Mouse (Mus musculus) forebrain, embryonic 12.5 days (tissue): Measurements from ENCODE around the gene Sema6c. TPM values are rescaled to one million over a fixed set of nuclear protein-coding genes. Genes with fewer than 3 reads are reported as not detected.
"Not testable (repeated sequence)": the region's sequence is repeated elsewhere in the genome, so short reads cannot be mapped to it uniquely, and the experiment has no call there.

ENCODE experiments used
- ATAC-seq: fragments of 200-750 bp; cut with Nextera tagmentation; 2 replicates; pipeline ENCODE4 v1.8.0; 2017; ENCODE audit warnings: moderate TSS enrichment; ENCODE audit not compliant: low FRiP score
- H3K27ac ChIP-seq: fragments of 300-500 bp; sonication (generic); 2 replicates; pipeline ENCODE4 v1.5.1; 2016; ENCODE audit warnings: mild to moderate bottlenecking
- H3K27me3 ChIP-seq: fragments of 300-500 bp; sonication (generic); 2 replicates; pipeline ENCODE4 v1.6.1; 2016; ENCODE audit warnings: mild to moderate bottlenecking
- H3K36me3 ChIP-seq: fragments of 300-500 bp; sonication (generic); replicated peaks from 2 replicates; pipeline ENCODE4 v1.6.1; 2016; ENCODE audit warnings: mild to moderate bottlenecking
- H3K4me1 ChIP-seq: fragments of 300-500 bp; sonication (generic); 2 replicates; pipeline ENCODE4 v1.6.1; 2016
- H3K4me2 ChIP-seq: fragments of 300-500 bp; sonication (generic); 2 replicates; pipeline ENCODE4 v1.6.1; 2016; ENCODE audit warnings: mild to moderate bottlenecking, moderate library complexity
- H3K4me3 ChIP-seq: fragments of 300-500 bp; sonication (generic); replicated peaks from 2 replicates; pipeline ENCODE4 v1.5.1; 2016; ENCODE audit warnings: mild to moderate bottlenecking
- H3K9ac ChIP-seq: fragments of 300-500 bp; sonication (generic); 2 replicates; pipeline ENCODE4 v1.6.1; 2016; ENCODE audit warnings: mild to moderate bottlenecking
- H3K9me3 ChIP-seq: fragments of 300-500 bp; sonication (generic); 2 replicates; pipeline ENCODE4 v1.6.1; 2016
- WGBS: fragments of 180-500 bp; shearing (Covaris S2); methylation state at CpG from one replicate; pipeline ENCODE4 v1.1.7; 2016; 5-methylcytosine and 5-hydroxymethylcytosine counted together
- polyA plus RNA-seq: library from polyadenylated mRNA; unstranded; fragments of >200 nt; fragmentation: Nextera tagmentation; extraction: Ambion mirVana; gene quantifications from 2 replicates; pipeline ENCODE4 v1.2.1, GENCODE M21; 2016

The Sema6c gene
- polyA plus RNA-seq, 1 experiment from 2014 or later: 31.2 TPM

DNA sequence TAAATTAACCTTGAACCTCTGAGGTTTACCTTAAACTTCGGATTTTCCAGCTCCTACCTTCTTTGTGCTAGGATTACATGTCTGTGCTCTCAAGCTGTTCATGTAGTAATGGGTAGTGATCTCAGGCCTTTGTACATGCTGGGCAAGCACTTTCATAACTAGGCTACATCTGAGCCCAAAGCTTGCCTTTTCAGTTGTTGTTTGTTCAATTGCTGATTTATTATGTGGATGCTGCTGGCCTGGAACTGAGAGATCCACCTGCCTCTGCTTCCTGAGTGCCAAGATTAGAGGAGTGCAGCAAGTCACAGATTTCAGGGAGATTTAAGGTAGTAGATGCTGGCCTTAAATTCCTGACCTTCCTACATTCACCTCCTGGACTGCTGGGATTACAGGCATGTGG, 38.8 kb downstream of the Sema6c start:
- Histone ChIP-seq H3K4me2 (no peak overlapping the region), H3K36me3 (peaks cover 95% of the 10 kb centered on the region), H3K27ac (no peak overlapping the region), H3K27me3 (no peaks in the 10 kb centered on the region), H3K4me3 (no peak overlapping the region), H3K9me3 (no peaks in the 10 kb centered on the region), H3K9ac (no peak overlapping the region), H3K4me1 (no peaks in the 10 kb centered on the region)
- ATAC-seq: no peak
- 75% methylated on average over 1 of the region's 1 CpGs for WGBS

DNA sequence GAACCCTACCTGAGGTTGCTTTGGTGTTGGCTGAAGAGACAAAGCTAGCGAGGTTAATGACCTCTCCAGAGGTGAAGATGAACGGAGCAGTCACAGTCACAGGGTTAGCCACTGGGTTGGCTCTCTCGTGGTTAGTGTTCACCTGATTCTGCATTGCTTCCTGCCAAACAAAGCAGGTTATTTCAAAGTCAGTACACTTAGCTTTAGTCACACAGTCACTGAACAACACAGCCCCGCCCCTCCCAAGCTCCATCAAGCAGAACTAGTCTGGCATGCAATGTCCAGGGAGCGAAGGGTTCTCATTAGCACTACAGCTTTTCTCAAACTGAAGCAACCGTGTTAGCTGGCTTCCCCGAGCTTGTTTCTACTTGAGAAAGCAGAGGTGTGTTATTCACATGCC, 39.9 kb downstream of the Sema6c start:
- Histone ChIP-seq H3K27ac (no peak overlapping the region), H3K9ac (no peak overlapping the region), H3K4me1 (no peaks in the 10 kb centered on the region), H3K4me2 (no peak overlapping the region), H3K4me3 (no peak overlapping the region), H3K27me3 (no peaks in the 10 kb centered on the region), H3K9me3 (no peaks in the 10 kb centered on the region), H3K36me3 (peaks cover 97% of the 10 kb centered on the region)
- 83% methylated on average over 7 of the region's 7 CpGs for WGBS
- ATAC-seq: no peak

DNA sequence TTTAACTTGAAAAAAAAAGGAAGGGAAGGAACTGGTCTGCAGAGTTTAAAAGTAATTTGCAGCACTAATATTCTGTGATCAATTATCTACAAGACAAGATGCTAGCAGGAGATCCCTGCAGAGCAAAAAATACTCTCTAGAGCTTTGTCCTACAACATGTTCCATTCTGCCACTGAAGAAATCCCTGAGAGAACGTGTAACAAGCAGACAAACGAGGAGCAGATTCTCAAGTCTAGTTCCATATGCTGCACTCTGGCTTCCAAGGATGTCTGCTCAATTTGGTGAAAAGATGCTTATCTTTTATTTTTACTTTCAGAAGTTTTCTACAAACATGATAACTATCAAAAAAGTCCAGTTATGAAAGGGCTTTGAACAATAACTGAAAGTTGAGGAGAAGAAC, 40.3 kb downstream of the Sema6c start:
- no peak for ATAC-seq
- peaks cover 97% of the 10 kb centered on the region for H3K36me3 ChIP-seq
- H3K27me3 ChIP-seq: no peaks in the 10 kb centered on the region
- H3K27ac ChIP-seq: no peak overlapping the region
- H3K9ac ChIP-seq: no peak overlapping the region
- H3K9me3 ChIP-seq: no peaks in the 10 kb centered on the region
- H3K4me3 ChIP-seq: no peak overlapping the region
- no peaks in the 10 kb centered on the region for H3K4me1 ChIP-seq
- WGBS: 77% methylated on average over 2 of the region's 2 CpGs
- no peak overlapping the region for H3K4me2 ChIP-seq

DNA sequence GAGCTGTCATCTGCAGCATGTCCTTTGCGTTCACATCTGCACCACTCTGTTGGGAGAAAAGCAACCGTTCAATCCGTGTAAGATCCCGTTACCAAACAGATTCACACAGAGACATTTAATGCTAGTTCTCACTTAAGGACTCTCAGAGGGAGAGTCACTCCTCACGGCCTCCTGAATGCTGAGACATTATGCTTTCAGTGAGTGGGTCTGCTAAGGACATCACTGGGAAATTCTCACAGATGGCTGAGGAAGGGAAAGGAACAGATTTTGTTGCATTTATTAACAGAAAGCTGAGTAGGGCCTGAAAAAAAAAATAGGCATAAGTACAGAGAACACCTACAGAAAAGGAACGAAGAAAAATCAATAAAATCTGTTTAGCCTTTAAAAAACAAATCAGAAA, 43.6 kb downstream of the Sema6c start:
- H3K9me3 ChIP-seq: no peaks in the 10 kb centered on the region
- 91% methylated on average over 6 of the region's 6 CpGs for WGBS
- no peak overlapping the region for H3K4me3 ChIP-seq
- no peak overlapping the region for H3K27ac ChIP-seq
- peaks cover 86% of the 10 kb centered on the region for H3K36me3 ChIP-seq
- no peak overlapping the region for H3K4me2 ChIP-seq
- H3K27me3 ChIP-seq: no peaks in the 10 kb centered on the region
- H3K9ac ChIP-seq: no peak overlapping the region
- no peaks in the 10 kb centered on the region for H3K4me1 ChIP-seq
- no peak for ATAC-seq

DNA sequence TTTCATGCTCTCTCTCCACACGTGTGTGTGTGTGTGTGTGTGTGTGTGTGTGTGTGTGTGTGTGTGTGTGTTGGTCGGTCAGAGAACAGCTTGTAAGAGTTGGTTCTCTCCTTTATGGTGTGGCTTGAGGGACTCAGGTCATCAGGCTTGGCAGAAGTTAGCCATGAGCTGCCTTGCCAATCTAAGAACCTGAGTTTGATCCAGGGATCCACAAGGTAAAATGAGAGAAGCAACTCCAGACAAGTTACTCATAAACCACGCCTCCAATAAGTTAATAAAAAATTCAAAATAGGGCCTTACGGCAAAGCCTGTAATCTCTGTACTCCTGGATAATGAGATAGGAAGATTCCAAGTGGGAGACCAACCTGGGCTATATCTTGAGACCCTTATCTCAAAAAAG, 48.0 kb downstream of the Sema6c start:
- no peak for ATAC-seq
- peaks cover 53% of the 10 kb centered on the region for H3K36me3 ChIP-seq
- no peak overlapping the region for H3K27ac ChIP-seq
- no peak overlapping the region for H3K4me3 ChIP-seq
- H3K9ac ChIP-seq: no peak overlapping the region
- no peaks in the 10 kb centered on the region for H3K4me1 ChIP-seq
- 90% methylated on average over 3 of the region's 4 CpGs for WGBS
- H3K27me3 ChIP-seq: no peaks in the 10 kb centered on the region
- no peaks in the 10 kb centered on the region for H3K9me3 ChIP-seq
- H3K4me2 ChIP-seq: no peak overlapping the region

DNA sequence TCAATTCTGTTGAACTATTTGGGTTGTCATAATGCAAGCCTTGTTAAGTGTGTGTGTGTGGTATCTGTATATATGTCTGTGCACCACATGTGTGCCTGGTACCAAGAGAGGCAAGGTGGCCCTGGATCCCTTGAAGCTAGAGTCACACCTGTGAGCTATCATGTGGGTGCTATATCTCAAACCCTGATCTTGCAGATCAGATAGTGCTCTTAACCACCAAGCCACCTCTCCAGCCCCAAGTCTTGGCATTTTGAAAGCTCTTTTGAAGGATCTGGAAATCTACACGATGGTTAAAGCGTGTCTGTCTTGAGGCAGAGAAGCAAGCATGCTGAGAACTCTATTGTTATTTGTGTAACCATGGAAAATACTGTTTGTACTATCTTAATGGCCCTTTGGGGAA, 50.3 kb downstream of the Sema6c start:
- Histone ChIP-seq H3K27me3 (no peaks in the 10 kb centered on the region), H3K4me1 (no peaks in the 10 kb centered on the region), H3K9me3 (no peaks in the 10 kb centered on the region), H3K36me3 (peaks cover 46% of the 10 kb centered on the region), H3K9ac (no peak overlapping the region), H3K27ac (no peak overlapping the region), H3K4me2 (no peak overlapping the region), H3K4me3 (no peak overlapping the region)
- 67% methylated on average over 2 of the region's 2 CpGs for WGBS
- no peak for ATAC-seq

DNA sequence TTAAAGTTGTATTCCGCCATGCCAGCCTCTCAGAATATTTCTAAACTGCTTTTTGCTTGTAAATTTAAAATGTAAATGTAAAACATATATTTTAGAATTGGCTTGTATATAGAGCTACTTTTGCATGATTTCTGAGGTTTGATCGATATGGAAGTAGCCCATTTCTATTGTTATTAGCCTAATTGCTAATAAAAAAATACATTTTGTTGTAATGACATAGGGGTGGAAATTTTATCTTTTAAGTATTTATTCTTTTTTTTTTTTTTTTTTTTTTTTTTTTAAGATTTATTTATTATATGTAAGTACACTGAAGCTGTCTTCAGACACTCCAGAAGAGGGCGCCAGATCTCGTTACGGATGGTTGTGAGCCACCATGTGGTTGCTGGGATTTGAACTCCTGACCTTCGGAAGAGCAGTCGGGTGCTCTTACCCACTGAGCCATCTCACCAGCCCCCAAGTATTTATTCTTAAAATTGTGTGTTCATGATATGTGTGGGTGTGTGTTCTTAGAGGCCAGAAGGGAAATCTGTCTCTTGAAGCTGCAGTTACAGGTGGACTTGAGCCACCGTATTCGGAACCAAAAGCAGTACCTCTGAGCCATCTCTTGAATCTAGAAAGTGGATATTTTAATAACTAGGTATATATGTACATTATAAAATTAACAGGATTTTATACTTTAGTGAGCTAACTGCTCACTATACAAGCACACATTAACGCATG, 52.8 kb downstream of the Sema6c start:
- not testable (repeated sequence) for H3K4me3 ChIP-seq, H3K9me3 ChIP-seq, H3K27me3 ChIP-seq, ATAC-seq, H3K4me2 ChIP-seq, H3K9ac ChIP-seq, H3K27ac ChIP-seq
- Histone ChIP-seq H3K4me1 (peaks cover 11% of the 10 kb centered on the region), H3K36me3 (peaks cover 28% of the 10 kb centered on the region)
- 90% methylated on average over 9 of the region's 10 CpGs for WGBS

DNA sequence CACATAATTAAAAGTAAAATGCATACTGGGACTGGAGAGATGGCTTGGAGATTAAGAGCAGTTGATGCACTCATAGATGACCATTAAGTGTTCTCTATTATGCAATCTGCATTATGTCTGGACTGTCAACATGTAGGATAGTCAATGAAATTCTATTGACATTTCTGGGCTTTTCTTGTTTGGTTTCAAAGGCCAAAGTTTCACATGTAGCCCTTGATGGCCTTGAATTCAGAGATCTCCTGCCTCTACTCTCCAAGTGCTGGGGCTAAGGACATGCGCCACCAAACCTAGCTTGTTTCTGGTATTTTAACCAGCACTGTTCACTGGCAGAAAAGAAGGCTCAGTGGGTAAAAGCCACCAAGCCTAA, 53.3 kb downstream of the Sema6c start:
- Histone ChIP-seq H3K4me2 (no peak overlapping the region), H3K27me3 (no peaks in the 10 kb centered on the region), H3K27ac (no peak overlapping the region), H3K4me1 (peaks cover 16% of the 10 kb centered on the region), H3K4me3 (no peak overlapping the region), H3K36me3 (peaks cover 34% of the 10 kb centered on the region), H3K9me3 (no peaks in the 10 kb centered on the region), H3K9ac (no peak overlapping the region)
- no peak for ATAC-seq
- WGBS: 100% methylated on average over 1 of the region's 1 CpGs

DNA sequence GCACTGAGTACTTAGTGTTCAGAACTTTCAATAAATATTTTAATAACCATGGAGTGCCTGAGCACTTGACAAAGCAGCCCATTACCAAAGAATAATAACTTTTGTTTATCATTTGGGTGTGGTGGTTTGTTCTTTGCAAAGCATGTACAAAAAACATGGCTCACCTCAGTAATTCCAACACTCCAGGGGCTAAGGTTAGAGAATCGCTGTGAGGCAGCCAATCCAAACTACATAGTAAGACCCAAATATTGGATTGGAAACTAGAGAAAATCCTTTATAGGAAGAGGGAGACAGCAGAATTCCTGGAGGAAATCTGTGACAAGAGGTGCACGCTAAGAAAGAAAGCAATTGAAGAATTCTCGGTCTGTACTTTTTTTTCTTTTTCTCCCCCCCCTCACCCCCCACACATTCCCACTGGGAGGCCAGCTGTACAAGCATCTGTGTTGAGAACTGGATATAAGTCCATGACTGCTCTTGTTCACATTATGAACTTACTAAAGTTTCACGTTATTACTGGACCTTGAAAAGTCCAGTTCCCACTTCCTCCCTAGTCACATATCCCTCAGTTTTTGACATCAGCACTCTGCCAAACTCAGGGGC, 56.5 kb downstream of the Sema6c start:
- Histone ChIP-seq H3K4me3 (peak overlapping the region; percentile 75), H3K36me3 (peaks cover 56% of the 10 kb centered on the region), H3K27ac (peak overlapping the region; percentile 21; the same call in 1 of the 2 replicates), H3K4me1 (peaks cover 16% of the 10 kb centered on the region), H3K4me2 (peak overlapping the region; percentile 62), H3K27me3 (no peaks in the 10 kb centered on the region), H3K9ac (peak overlapping the region; percentile 85; the same call in 1 of the 2 replicates), H3K9me3 (no peaks in the 10 kb centered on the region)
- 29% methylated on average over 4 of the region's 4 CpGs for WGBS
- ATAC-seq: no peak; the same call in 1 of the 2 replicates

DNA sequence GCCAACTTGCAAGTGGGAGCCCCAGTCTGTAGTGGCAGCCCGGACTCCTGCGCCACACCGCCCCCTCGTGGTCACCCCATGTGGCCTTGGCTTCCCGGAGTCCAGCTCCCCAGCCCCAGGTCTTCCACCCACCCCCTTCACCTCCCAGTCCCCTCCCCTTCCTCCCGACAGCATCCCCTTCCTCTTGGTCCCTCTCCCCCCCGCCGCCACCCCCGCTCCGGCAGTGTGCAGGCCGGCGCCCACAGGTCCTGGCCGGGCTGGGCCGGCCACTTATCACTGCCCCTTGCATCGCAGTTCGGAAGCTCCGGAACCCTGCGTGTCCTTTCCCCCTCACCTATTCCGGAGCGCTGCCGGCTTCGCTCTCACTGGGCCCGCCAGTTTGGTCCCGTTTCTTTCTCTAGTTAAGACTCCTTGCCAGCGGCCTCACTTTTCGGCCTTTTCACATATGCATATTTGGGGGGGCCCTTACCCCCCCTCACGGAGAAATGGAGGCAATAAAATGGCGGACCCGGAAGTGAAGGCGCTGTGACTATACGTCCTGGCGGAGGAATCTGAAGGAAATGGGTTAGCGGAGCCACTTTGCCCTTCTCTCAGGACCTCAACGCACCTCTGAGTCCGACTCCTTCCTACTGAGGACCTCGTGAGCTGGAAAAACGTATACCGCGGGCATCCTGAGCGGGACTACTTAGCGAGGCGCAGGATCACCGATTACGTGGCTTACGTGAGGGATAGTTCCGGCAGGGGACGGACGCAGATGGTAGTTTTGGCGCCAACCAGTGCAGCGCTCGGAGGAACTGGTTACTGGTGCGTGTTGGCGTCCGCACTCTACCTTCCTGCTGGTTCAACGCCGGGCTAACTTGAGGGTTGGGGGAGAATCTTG, 57.2 kb downstream of the Sema6c start, which contains the start of gene Gabpb2:
Gabpb2 (minus strand) TSS at position 662 of the 880 bp plus-strand sequence.
- peak within 1 kb of the TSS; percentile 62 for H3K4me2 ChIP-seq
- WGBS: under 1% methylated on average over 53 of the region's 56 CpGs

DNA sequence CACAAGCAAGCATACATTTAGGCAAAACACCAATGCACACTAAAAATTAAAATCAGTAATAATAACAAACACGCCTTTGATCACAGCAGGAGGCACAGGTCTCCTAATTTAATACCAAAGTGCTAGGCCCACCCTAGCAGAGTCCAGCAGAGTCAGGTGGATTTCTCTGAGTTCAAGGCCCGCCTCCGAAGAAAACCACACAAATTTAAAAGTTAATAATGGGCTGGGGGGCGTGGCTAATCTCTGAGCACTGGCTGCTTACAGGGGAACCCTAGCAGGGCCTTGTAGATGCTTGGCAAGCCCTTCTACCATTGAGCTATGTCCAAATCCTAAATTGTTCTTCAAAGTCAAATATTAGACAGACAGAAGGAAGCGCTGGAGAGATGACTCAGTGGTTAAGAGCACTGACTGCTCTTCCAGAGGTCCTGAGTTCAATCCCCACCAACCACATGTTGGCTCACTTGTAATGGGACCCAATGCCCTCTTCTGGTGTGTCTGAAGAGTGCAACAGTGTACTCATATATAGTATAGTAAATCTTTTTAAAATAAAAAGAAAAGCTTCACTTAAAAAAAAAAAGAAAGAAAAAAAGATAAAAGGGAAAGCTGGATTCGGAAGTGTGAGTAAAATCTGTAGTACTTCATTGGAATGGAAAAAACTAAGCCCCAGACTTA, 58.3 kb downstream of the Sema6c start:
- Histone ChIP-seq H3K27me3 (no peaks in the 10 kb centered on the region), H3K36me3 (peaks cover 70% of the 10 kb centered on the region), H3K4me3 (peak overlapping the region; percentile 75), H3K9ac (peak overlapping the region; percentile 85; the same call in 1 of the 2 replicates), H3K4me2 (peak overlapping the region; percentile 62), H3K9me3 (no peaks in the 10 kb centered on the region), H3K4me1 (peaks cover 16% of the 10 kb centered on the region), H3K27ac (peak overlapping the region; percentile 98)
- 76% methylated on average over 6 of the region's 6 CpGs for WGBS
- no peak for ATAC-seq

More for the DNA sequence above, 57.2 kb downstream of the Sema6c start, which contains the start of gene Gabpb2:
- Histone ChIP-seq H3K36me3 (peaks cover 59% of the 10 kb centered on the region), H3K9me3 (no peaks in the 10 kb centered on the region), H3K27ac (peak within 1 kb of the TSS; percentile 98), H3K4me3 (peak within 1 kb of the TSS; percentile 75), H3K27me3 (no peaks in the 10 kb centered on the region), H3K4me1 (peaks cover 16% of the 10 kb centered on the region), H3K9ac (peak within 1 kb of the TSS; percentile 85)
- peak; percentile 89 for ATAC-seq

DNA sequence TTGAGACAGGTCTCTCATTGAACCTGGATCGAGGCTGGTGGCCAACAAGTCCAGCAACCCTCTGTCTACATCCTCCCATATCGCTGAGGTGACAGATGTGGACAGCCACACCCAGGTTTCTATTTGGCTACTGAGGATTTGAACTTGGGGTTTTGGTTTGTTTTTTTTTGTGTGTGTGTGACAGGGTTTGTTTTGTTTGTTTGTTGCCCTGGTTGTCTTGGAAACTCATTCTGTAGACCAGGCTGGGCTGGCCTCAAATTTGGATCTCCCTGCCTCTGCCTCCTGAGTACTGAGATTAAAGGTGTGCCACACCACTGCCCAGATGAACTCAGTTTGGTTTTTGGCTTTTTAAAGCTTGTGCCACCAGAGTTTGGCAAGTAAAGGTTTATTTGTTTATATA, 62.8 kb downstream of the Sema6c start:
- no peaks in the 10 kb centered on the region for H3K9me3 ChIP-seq
- H3K4me3 ChIP-seq: no peak overlapping the region
- WGBS: 96% methylated on average over 2 of the region's 2 CpGs
- no peak for ATAC-seq
- peaks cover 40% of the 10 kb centered on the region for H3K4me1 ChIP-seq
- no peak overlapping the region for H3K4me2 ChIP-seq
- no peak overlapping the region for H3K9ac ChIP-seq
- no peaks in the 10 kb centered on the region for H3K27me3 ChIP-seq
- peaks cover 68% of the 10 kb centered on the region for H3K36me3 ChIP-seq
- no peak overlapping the region for H3K27ac ChIP-seq
